Mouse (Mus musculus): ENCODE results near the gene Fam184b. TPM values are rescaled to one million over a fixed set of nuclear protein-coding genes. Genes with fewer than 3 reads are reported as not detected.

The Fam184b gene
- under 1 TPM; under 0.01 to 0.05 TPM for polyA plus RNA-seq (2012; fragmentation: generic; extraction: Trizol)

DNA sequence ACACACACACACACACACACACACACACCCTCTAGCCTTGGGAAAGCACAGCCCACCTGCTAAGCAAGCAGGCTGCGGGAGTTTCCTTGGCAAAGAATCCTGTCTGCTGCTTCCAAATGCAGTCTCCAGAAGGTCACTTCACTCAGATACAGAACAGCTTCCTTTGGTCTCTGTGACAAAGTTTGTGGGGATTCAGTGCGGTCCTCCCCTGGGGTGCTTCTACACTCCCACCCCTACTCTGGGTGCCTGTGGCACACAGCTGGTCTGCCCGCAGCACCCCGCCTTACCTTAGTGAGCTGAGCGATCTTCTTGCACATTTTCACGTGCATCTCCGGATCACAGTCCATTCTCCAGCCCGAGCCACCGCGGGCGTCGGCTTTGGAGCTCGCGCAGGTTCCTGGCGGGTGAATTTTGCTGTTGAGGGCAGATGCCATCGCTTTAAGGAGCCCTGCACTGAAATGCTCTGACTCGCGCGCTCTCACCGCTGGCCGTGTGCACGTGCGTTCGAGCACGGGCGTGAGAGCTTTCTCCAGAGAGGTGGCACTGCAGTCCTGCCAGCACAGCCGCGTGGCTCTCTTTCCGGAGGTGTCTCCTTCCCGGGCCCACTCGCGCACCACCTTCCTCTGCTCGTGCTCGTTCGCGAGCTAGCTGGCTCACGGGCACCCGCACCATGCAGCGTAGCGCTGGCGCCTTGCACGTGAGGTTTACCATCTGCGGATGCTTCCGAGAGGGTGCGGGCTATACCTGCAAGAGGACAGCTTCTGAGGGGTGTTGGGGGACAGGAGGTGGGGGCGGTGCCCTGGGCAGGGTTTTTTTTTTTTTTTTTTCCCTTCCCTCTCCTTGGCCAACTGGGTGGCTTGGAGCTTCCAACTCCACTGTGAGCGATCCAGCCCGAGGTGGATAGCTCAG, at the start of gene Fam184b:
Fam184b (minus strand) TSS at position 809 of the 909 bp plus-strand sequence.

DNA sequence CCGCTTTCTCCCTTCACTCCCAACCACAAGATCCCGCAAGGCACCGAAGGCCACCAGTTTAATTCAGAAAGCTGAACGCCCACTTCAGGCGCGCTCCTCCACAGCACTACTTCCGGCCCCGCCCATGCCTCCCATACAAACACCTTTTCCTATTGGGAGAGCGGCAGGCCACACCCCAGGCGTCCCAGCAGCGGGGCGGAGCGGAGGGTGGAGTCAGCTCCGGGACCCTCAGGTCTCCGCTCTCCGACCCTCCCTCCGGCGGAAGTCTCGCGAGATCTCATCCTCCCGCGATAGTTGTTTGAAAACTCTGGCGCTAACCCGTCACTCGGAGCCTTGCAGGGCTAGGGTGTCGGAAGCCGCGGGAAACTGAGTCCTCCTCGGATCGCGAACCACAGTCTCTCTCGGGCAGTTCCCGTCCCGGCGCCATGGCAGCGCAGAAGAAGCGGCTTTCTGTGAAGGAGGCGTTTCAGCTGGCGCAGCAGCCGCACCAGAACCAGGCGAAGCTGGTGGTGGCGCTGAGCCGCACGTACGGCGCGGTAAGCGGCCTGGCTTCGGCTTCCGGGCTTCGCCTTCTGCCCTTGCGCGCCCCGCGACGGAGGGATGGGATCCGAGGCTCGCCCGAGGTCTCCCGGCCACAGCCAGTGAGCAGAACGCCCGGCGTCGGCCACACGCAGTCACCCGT, 30.3 kb upstream of the Fam184b start, which contains the start of gene Ncapg:
Ncapg (plus strand) TSS at position 322 of the 682 bp plus-strand sequence.

GRCm38 (mm10) chr5:45519960-45520808, 119.2 kb downstream of the Fam184b start, which contains the start of gene Med28:
Med28 (plus strand) TSS chr5:45520229.

GRCm38 (mm10) chr5:45493191-45494092, 146.0 kb downstream of the Fam184b start, which contains the start of gene Lap3:
Lap3 (plus strand) TSS chr5:45493374.

Other genes with a start within 250 kb of the Fam184b start
- gene Qdpr, start 189.4 kb downstream of the Fam184b start, polyA plus RNA-seq (2012; fragmentation: generic; extraction: Trizol): 10 to 100 TPM; 84.6 to 96.5 TPM
- gene Clrn2, start 185.9 kb downstream of the Fam184b start, polyA plus RNA-seq (2012; fragmentation: generic; extraction: Trizol): not detected
- gene Lap3, start 146.2 kb downstream of the Fam184b start, polyA plus RNA-seq (2012; fragmentation: generic; extraction: Trizol): 10 to 100 TPM; 51.4 to 58.3 TPM
- gene Med28, start 119.4 kb downstream of the Fam184b start, polyA plus RNA-seq (2012; fragmentation: generic; extraction: Trizol): 100 to 1,000 TPM; 148 to 157 TPM
- gene Ncapg, start 30.3 kb upstream of the Fam184b start, polyA plus RNA-seq (2012; fragmentation: generic; extraction: Trizol): 1 to 10 TPM; 1.2 to 5.2 TPM
- gene Lcorl, start 218.0 kb upstream of the Fam184b start, polyA plus RNA-seq (2012; fragmentation: generic; extraction: Trizol): under 1 TPM; 0.19 to 0.85 TPM

All from C3H10T1/2 (cell line).